Mouse (Mus musculus): ENCODE measurements around the gene Ilf2.
A peak's percentile ranks its signal among the peaks of the same experiment; 100 is the strongest.

Ilf2 gene

GRCm38 (mm10) chr3:90462579-90462978 is 13.3 kb upstream of the Ilf2 start:
- no peak for DNase-seq (ENCODE audit: low spot score)

DNA sequence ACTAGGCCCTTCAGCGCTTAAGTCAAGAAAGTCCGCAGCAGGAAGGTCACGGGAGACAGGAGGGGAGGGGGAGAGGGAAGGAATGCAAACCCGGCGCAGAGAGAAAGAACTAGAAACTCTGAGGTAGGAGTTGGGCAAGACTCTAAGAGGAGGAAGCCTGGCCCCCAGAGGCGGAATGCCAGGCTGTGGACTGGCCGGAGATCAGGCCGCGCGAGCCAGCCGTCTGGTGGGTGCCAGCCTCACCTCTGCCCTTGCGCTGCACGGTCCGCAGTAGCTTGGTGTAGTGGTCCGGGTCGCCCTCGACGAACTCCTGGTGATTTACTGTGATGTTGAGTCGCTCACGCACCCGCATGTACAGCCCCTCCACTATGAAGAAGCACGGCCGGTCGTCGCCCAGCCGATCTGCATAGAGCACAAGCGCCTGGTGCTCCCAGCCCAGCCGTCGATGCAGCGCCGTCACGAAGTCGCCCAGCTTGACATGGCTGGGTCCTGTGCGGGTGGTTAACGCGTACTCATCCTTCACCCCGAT is 11.3 kb upstream of the Ilf2 start:
- DNase-seq (ENCODE audit: low spot score), result peak; percentile 67

DNA sequence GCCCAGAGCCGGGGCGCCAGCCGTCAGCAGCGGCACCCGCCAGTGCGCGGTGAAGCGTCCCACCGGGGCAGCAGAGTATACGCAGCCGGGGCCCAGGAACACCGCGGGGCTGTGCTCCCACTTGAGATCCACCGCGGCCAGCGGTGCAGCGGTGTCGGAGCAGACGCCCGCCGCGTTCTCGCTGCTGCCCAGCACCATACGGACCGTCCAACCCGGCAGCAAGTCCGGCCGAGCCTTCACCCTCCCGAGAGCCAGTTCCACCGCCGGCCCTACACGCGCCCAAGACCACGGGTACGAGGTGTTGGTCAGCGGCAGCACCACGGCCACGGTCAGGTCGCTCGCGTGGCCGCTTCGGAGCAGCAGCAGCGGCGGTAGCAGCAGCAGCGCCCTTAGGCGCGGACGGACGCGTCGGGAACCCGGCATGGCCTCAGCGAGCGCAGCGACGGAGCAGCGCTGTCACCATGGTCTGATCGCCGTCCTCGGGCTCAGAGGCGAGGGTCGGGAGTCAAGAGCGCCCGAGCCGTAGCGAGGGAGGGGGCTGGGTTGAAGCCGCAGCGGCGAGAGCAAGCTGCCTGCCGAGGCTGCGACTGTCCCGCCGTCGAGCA is 10.7 kb upstream of the Ilf2 start:
- peak; percentile 76 for DNase-seq (ENCODE audit: low spot score)

DNA sequence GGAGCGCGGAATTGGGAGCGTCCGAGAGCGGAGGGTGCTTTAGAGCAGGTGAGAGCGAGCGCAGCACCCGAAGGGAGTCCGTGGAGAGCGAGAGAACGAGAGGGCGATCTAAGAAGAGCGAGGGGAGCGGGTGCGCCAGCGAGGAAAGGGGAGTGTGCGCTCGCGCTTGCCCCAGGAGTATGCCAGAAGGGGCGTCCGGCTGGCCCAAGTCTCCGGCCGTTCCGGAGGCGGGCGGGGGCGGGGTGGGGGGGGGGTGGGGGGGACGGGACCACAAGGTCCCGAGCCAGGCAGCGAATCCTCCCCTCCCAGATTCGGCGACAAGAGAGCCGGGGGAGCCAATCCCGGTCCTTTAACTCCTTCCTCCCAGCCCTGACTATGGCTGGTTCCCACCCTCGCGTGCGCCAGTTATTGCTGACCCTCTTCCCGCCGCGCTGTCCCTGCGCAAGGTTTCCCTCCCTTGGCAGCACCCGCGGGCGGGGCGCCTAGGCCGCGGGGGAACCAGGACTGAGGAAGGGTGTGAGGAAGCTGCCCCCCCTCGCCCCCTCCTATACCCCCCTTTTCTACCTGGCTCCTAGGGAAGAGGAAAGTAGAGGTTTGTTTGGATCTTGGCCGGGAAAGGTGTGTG is 10.1 kb upstream of the Ilf2 start, which contains the start of gene Npr1:
Gene Npr1, minus strand, starts transcription at position 181 of the 625 bp plus-strand sequence.
- no peak for DNase-seq (ENCODE audit: low spot score)

GRCm38 (mm10) chr3:90466311-90466766 is 9.6 kb upstream of the Ilf2 start:
- peak; percentile 60 for DNase-seq (ENCODE audit: low spot score)

GRCm38 (mm10) chr3:90467618-90468300 is 8.2 kb upstream of the Ilf2 start:
- no peak for DNase-seq (ENCODE audit: low spot score)

DNA sequence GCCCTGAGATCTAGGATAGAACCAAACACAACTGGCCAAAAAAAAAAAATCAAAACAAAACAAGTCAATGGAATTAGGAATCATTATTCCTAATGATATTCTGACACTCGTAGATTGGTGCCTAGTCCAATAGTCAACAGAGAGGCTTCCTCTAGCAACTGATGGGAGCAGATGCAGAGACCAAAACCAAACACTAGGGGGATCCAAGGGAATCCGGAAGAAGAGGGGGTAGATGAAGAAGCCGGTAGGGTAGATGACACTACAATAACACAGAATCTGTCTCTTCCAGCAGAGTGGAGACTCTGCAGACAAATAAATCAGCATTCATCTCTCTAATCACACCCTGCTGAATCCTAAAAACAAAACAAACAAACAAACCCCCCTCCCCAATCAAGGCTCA is 3.7 kb upstream of the Ilf2 start:
- DNase-seq (ENCODE audit: low spot score), result no peak

DNA sequence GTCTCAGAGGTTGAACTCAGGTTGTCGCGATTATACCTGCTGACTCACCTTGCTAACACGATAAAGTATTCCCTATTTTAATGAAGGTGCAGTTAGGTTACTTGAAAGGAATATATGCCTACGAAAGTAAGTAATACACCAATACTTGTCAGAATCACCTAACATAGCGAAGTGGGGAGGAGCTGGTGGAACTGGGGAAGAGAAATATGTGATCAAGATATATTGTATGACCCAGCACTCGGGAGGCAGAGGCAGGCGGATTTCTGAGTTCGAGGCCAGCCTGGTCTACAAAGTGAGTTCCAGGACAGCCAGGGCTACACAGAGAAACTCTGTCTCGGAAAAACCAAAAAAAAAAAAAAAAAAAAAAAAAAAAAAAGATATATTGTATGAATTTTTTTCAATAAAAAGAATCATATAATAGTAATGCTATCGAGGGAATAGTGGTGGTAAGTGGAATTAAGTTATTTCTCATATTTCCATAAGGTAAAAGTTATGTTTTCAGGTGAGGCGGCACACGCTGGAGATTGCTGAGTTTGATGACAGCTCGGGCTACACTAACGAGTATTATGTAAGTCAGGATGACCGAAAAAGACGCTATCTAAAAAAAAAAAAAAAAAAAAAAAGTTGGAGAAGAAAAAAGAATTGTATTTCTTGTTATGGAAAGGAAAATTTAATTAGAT is 635 bp upstream of the Ilf2 start:
- no peak for DNase-seq (ENCODE audit: low spot score)

DNA sequence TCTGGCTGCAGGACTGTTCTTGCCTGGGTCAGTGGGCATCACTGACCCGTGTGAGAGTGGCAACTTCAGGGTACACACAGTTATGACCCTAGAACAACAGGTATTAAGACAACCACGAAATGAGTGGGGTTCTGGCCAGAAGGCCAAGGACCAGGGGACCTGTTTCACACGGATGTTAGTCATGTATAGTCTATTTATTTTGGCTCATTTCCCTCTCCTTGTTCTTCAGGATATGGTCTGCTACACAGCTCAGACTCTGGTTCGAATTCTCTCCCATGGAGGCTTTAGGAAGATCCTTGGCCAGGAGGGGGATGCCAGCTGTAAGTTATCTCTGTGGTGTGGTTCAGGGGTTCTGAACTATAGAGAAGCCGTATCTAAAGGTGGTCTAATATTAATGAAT is 11.1 kb downstream of the Ilf2 start:
- no peak for DNase-seq (ENCODE audit: low spot score)

GRCm38 (mm10) chr3:90488576-90488975 is 12.7 kb downstream of the Ilf2 start:
- DNase-seq (ENCODE audit: low spot score), result no peak

- peak; percentile 96 for DNase-seq (ENCODE audit: low spot score)
Observed at GRCm38 (mm10) chr3:90490696-90491256, 14.8 kb downstream of the Ilf2 start, which contains the start of gene Snapin. Gene Snapin, minus strand, starts transcription at chr3:90491033.

GRCm38 (mm10) chr3:90491350-90491749 is 15.4 kb downstream of the Ilf2 start:
- DNase-seq (ENCODE audit: low spot score), result no peak

- DNase-seq (ENCODE audit: low spot score), result no peak
Observed at GRCm38 (mm10) chr3:90493831-90494540, 18.1 kb downstream of the Ilf2 start.

- DNase-seq (ENCODE audit: low spot score), result no peak
Observed at GRCm38 (mm10) chr3:90495850-90496525, 20.1 kb downstream of the Ilf2 start.

- no peak for DNase-seq (ENCODE audit: low spot score)
Observed at GRCm38 (mm10) chr3:90497597-90497996, 21.7 kb downstream of the Ilf2 start.

GRCm38 (mm10) chr3:90503444-90503843 is 27.5 kb downstream of the Ilf2 start:
- no peak for DNase-seq (ENCODE audit: low spot score)

- no peak for DNase-seq (ENCODE audit: low spot score)
Observed at GRCm38 (mm10) chr3:90505216-90505615, 29.3 kb downstream of the Ilf2 start.

- no peak for DNase-seq (ENCODE audit: low spot score)
Observed at GRCm38 (mm10) chr3:90506362-90506761, 30.4 kb downstream of the Ilf2 start.

- no peak for DNase-seq (ENCODE audit: low spot score)
Observed at GRCm38 (mm10) chr3:90508287-90508949, 32.5 kb downstream of the Ilf2 start.
